Mouse (Mus musculus) layer of hippocampus, postnatal 14 days (tissue): Measurements from ENCODE around the gene Usp42. TPM values are rescaled to one million over a fixed set of nuclear protein-coding genes. Genes with fewer than 3 reads are reported as not detected.

Experiments used
- total RNA-seq, 2 experiments: library from RNA; stranded (reverse); gene quantifications; 2 replicates each; pipeline ENCODE4 v1.2.3; 2021

Gene Usp42
- total RNA-seq, 2 experiments from 2014 or later, result 20.0 to 23.4 TPM

Other genes starting within 250 kb of the Usp42 start
- gene Rac1, start 204.2 kb downstream of the Usp42 start, total RNA-seq, result 100 to 1,000 TPM; 430 to 453 TPM
- 10 to 100 TPM; 48.1 to 52.4 TPM for gene Cyth3, start 109.8 kb downstream of the Usp42 start, total RNA-seq
- 10 to 100 TPM; 40.5 to 41.8 TPM for gene Eif2ak1, start 85.5 kb upstream of the Usp42 start, total RNA-seq
- under 1 TPM; 0.18 to 0.43 TPM for gene Ankrd61, start 165.4 kb upstream of the Usp42 start, total RNA-seq
- 10 to 100 TPM; 30.3 to 39.7 TPM for gene Aimp2, start 177.6 kb upstream of the Usp42 start, total RNA-seq
- gene Pms2, start 177.7 kb upstream of the Usp42 start, total RNA-seq, result 10 to 100 TPM; 19.0 to 21.9 TPM
- gene Gm42421, start 195.9 kb upstream of the Usp42 start, total RNA-seq, result 1 to 10 TPM; 1.5 to 1.9 TPM
- 1 to 10 TPM; 3.0 to 5.4 TPM for gene Rsph10b, start 200.8 kb upstream of the Usp42 start, total RNA-seq